Mouse (Mus musculus) bone marrow, adult 2 months (tissue): ENCODE results near the gene Actn1. TPM values are rescaled to one million over a fixed set of nuclear protein-coding genes. Genes with fewer than 3 reads are reported as not detected.
"Not testable (repeated sequence)": the region's sequence is repeated elsewhere in the genome, so short reads cannot be mapped to it uniquely, and the experiment has no call there.

Experiments
- H3K27ac ChIP-seq: fragments of 200-500 bp; 2 replicates; pipeline ENCODE4 v1.5.1; 2012; ENCODE audit warnings: low read depth, mild to moderate bottlenecking, control low read depth, inconsistent platforms, low read length; ENCODE audit not compliant: control insufficient read depth, poor library complexity, insufficient read depth
- H3K4me1 ChIP-seq: fragments of 200-500 bp; 2 replicates; pipeline ENCODE4 v1.6.1; 2011; ENCODE audit warnings: low read length; ENCODE audit not compliant: control insufficient read depth, insufficient read depth
- H3K4me3 ChIP-seq: fragments of 200-500 bp; replicated peaks from 2 replicates; pipeline ENCODE3; 2011; ENCODE audit warnings: mild to moderate bottlenecking, low read depth, low read length, control low read depth; ENCODE audit not compliant: control insufficient read depth
- CTCF ChIP-seq: fragments of 200-500 bp; IDR thresholded peaks from 2 replicates; pipeline ENCODE4 v1.5.1; 2011; ENCODE audit warnings: low read length, control low read depth; ENCODE audit not compliant: control insufficient read depth, insufficient read depth
- POLR2A ChIP-seq: fragments of 200-500 bp; IDR thresholded peaks from 2 replicates; pipeline ENCODE4 v1.6.1; 2011; ENCODE audit warnings: low read depth, mild to moderate bottlenecking, control low read depth, low read length, borderline replicate concordance; ENCODE audit not compliant: control insufficient read depth
- WGBS: fragments of 180-500 bp; shearing (Covaris S2); methylation state at CpG from one replicate; pipeline ENCODE4 v1.1.7; 2018; 5-methylcytosine and 5-hydroxymethylcytosine counted together
- polyA plus RNA-seq: library from polyadenylated mRNA; stranded (reverse); fragments of >200 nt; gene quantifications from 2 replicates; pipeline ENCODE4 v1.2.4, GENCODE M21; 2011; ENCODE audit warnings: low replicate concordance; ENCODE audit not compliant: missing spikeins, insufficient read depth, insufficient read length

The Actn1 gene
- polyA plus RNA-seq, 1 experiment, result 70.6 TPM

GRCm38 (mm10) chr12:80267962-80268361 is 7.8 kb upstream of the Actn1 start:
- H3K4me3 ChIP-seq, result no peak overlapping the region
- TF ChIP-seq CTCF (no peak), POLR2A (no peak)
- no peak overlapping the region for H3K27ac ChIP-seq
- WGBS, result 83% methylated on average over 6 of the region's 6 CpGs
- no peaks in the 10 kb centered on the region; the same call in 1 of the 2 replicates for H3K4me1 ChIP-seq

DNA sequence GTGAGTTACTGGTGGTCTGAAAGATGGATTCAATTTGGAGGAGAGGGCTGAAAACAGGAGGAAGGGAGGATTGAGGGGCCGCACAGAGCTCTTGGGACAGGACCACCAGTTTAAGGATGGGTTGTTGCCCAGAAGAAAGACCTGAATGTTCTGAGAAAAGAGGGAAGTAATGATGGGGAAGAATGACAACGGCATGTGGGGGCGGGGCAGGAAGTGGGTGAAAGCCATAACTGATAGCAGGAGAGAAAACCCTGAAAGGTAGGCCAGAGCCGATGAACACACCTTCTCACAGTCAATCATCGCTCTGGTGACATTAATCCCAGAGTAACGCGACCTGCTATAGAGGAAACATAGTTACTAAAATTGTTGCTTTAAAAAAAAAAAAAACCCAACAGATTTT is 4.2 kb upstream of the Actn1 start:
- not testable (repeated sequence) for H3K4me3 ChIP-seq, H3K4me1 ChIP-seq, H3K27ac ChIP-seq
- WGBS, result 18% methylated on average over 7 of the region's 7 CpGs

DNA sequence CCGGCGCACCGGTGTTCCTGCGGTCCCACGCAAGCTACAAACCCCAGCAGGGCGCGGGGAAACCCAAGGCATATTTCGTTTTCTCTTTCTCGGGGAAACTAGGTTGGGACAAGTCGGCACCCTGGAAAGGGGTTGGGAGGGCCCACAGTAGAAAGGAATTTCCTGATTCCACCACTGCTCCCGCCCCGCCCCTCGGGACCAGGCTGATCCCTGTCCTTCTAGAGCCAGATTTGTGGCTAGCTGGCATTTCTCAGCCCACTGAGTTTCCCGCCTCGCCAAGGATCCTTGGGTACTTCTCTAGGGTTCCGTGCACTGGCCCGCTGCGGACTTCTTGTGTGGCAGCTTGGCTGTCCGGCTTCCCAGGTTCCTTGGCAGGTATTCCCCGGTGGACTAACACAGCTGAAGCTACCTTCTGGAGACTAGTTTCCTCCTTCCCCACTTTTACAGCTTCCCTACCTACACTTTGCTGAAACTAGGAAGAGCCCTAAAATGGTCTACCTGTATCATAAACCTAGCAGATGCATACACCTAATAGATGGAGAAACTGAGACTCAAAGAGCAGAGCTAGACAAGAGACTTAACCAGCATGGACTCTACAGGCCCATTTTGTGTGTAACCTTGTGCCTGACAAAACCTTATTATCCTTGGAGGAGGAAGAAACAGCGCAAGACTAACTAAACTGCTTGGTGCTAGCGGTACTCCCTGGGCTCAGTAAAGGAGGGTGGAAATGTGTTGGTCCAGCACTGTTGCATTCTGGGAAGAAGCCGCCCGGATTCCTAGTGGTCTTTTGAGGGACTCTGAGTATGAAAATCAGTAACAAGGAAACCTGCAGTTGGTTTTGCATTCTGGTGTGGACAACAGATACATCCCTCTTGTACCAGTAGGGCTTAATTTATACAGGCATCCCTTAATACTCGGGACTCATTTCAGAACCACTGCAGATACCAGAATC is 849 bp upstream of the Actn1 start:
- peak overlapping the region; percentile 52 for H3K27ac ChIP-seq
- peak overlapping the region; percentile 99 for H3K4me3 ChIP-seq
- TF ChIP-seq CTCF (no peak), POLR2A (no peak)
- 23% methylated on average over 25 of the region's 25 CpGs for WGBS
- no peaks in the 10 kb centered on the region; the same call in 1 of the 2 replicates for H3K4me1 ChIP-seq

DNA sequence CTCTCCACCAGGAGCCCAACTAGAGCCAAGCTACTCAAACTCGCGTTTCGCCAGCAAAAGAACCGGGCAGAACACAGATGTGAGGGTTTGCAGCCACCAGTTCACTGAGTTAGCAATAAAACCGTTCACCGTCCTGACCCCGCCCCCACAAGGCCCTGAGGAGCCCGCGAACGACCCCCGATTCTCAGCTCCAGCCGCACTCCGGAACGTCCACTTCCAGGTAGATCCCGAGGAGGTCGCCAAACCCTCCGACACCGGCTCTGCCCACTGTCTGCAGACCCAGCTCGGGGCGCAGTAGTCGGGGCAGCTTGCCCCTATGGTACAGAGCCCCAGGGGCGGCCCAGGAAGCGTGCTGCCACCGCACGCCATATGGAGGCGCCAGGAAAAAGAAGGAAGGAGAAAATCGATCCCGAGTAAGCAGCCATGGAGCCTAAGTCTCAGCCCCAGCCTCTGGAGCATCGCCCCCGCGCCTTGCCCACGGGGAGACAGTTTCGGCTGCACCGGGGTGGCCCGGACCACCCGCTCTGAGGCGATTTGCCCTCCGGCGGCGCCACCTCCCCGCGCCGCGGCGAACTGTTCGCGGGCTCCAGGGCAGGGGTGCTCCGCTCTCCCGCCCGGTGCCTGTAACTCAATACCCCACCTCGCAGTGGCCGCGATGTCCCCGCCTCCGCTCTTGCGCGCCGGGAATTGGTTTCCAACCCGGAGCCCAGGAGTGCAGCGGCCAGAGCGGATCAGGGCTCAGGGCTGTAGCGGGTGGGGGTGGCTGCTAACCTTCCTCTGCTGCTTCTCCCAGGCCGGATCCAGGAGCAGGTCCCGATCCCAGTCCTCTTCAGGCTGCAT is 735 bp downstream of the Actn1 start:
- WGBS, result 1% methylated on average over 64 of the region's 64 CpGs
- TF ChIP-seq POLR2A (no peak), CTCF (no peak; the same call in 1 of the 2 replicates)
- no peaks in the 10 kb centered on the region; the same call in 1 of the 2 replicates for H3K4me1 ChIP-seq

DNA sequence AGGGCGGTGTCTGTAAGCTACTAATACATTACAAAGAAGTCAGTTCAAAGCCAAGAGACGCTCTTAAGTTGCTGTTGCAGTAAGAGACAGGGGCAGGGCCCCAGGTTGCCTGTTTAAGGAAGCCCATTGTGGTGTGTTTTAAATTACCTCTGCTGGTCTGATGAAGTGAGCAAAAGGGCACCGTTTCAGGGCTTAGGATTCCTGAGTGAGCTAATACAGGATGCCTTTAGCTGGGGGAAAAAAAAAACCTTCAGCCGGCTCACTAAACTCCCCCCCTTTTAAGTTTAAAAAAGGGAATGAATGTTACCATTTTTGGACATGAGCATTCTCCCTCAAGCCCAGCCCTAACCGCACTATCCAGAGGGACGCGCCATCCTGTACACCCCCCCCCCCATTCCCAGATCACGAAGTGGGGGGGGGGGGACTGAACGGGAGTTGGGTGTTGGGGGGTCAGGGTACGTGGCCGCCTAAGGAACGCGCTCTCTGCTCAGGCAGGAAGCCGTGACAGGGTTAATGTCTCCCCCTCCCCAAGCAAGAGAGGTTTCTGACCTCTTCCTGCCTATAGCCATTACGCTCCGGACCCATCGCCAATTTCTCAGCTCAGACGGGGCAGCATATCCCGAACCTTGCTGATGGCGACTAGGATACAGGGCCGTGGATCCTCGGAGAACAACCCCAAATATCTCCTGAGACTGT is 1.5 kb downstream of the Actn1 start:
- H3K4me1 ChIP-seq, result no peaks in the 10 kb centered on the region; the same call in 1 of the 2 replicates
- H3K27ac ChIP-seq, result peak overlapping the region; percentile 85
- WGBS, result 6% methylated on average over 22 of the region's 22 CpGs
- no peak for TF ChIP-seq POLR2A
- TF ChIP-seq CTCF, result no peak
- H3K4me3 ChIP-seq, result peak overlapping the region; percentile 99

More for the DNA sequence above, 735 bp downstream of the Actn1 start:
- peak overlapping the region; percentile 85 for H3K27ac ChIP-seq
- peak overlapping the region; percentile 99 for H3K4me3 ChIP-seq

GRCm38 (mm10) chr12:80251978-80252377 is 8.2 kb downstream of the Actn1 start:
- 67% methylated on average over 2 of the region's 2 CpGs for WGBS
- H3K4me1 ChIP-seq, result no peaks in the 10 kb centered on the region
- no peak overlapping the region for H3K4me3 ChIP-seq
- no peak for TF ChIP-seq CTCF
- TF ChIP-seq POLR2A, result no peak
- H3K27ac ChIP-seq, result no peak overlapping the region

DNA sequence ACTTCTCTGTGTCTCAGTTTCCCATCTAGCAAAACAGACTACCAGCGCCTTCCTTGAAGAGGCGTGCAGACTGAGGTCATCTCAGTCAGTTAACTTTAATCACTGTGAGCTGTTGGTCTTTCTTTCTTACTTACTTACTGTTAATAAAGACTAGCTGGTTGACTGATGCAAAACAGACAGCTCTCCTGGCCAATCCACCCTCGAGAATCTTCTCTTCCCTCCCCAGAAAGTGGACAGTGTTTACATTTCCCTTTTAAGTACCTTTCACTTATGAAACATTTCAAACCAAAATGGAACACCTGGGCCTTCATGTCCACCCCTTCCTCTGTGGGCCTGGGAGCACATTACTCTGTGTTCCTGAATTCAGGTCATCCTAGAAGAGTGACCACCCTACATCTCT is 8.6 kb downstream of the Actn1 start:
- Histone ChIP-seq H3K4me1 (no peaks in the 10 kb centered on the region), H3K4me3 (no peak overlapping the region), H3K27ac (no peak overlapping the region)
- no peak for TF ChIP-seq CTCF
- TF ChIP-seq POLR2A, result no peak
- 76% methylated on average over 3 of the region's 3 CpGs for WGBS
